Mouse (Mus musculus): ENCODE results near the gene Sncb.

The Sncb gene

GRCm38 (mm10) chr13:54783698-54784097, 17.3 kb upstream of the Sncb start, which contains the start of gene Eif4e1b:
Gene Eif4e1b, plus strand, starts transcription at chr13:54783998.
- no peak for DNase-seq (ENCODE audit: extremely low spot score, low read depth, low spot score)

GRCm38 (mm10) chr13:54783235-54783634, 16.8 kb upstream of the Sncb start:
- no peak for DNase-seq (ENCODE audit: extremely low spot score, low read depth, low spot score)

- DNase-seq (ENCODE audit: extremely low spot score, low read depth, low spot score): no peak
These were observed 14.7 kb upstream of the Sncb start for GRCm38 (mm10) chr13:54781086-54781485.

DNA sequence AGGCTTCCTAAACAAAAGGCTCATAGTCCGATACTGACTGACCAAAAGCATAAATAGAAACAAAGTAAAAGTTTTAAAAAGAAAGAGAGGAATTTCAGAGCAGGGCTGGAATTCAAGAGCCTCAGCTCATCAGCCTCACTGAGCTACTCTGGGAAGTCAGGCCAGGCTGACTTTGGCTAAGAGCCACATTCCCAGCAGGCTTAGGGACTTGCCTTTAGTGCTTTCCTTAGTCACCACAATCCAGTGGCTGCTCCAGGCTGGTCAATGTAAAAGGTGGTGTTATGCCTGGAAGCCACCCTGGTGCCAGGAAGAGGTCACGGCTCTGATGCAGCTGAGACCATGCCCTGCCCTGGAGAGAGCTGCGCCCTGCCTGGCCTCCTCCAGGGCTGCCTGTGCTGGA, 14.2 kb upstream of the Sncb start:
- no peak for DNase-seq (ENCODE audit: extremely low spot score, low read depth, low spot score)

DNA sequence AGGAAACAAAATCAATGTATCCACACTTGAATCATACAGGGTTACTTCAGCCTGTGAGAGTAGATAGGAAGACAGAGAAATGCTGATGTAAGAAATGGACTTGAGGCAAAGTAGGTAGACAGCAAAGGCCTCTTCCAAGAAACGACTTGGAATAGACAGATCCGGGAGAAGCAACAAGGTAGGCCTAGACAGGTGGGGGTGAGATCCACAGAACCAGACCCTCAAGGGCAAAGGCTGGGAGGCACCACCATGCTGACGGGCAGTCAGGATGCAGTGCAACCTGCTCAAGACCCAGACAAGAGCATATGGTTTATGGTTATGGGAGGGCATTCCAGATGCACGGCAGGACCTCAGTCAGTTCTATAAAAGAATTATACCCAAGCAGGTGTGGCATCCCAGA, 617 bp upstream of the Sncb start:
- no peak for DNase-seq (ENCODE audit: extremely low spot score, low read depth, low spot score)

DNA sequence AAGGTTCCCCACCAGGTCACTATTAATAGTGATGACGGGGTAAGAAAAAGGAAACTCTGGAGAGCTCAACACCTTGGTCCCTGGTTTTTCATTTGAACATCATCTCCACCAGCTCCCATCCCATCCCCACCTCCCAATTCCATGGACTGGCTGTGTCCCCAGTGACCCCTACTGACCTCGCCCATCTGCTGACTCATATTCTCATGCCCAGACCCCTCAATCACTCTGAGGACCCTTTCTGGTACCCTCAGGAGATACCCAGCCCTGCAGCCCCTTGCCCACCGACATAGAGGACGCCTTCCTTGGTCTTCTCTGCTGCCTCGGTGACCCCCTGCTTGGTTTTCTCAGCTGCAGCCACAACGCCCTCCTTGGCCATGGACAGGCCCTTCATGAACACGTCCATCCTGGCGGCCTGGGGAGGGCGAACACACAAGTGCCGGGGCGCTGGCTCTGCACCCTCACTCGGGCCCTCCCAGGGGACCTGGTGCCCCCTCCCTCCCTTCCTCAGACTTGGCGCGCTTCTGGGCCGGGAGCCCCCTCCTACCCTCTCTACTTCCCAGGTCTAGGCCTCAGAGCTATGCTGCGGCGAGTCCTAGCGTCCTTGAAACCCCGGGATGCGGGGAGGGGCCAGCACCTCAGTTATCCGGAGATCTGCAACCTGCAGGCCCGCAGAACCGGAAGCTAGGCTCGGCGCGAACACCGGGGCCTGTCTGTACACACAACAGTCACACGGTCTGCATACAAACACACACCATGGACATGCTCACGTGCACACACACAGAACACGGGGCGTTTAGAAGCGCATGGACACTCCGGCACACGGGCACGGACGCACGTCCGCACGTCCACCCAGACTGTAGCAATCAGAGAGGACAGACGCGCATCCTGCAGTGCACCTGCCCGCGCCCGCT, 859 bp downstream of the Sncb start:
- no peak for DNase-seq (ENCODE audit: extremely low spot score, low read depth, low spot score)

DNA sequence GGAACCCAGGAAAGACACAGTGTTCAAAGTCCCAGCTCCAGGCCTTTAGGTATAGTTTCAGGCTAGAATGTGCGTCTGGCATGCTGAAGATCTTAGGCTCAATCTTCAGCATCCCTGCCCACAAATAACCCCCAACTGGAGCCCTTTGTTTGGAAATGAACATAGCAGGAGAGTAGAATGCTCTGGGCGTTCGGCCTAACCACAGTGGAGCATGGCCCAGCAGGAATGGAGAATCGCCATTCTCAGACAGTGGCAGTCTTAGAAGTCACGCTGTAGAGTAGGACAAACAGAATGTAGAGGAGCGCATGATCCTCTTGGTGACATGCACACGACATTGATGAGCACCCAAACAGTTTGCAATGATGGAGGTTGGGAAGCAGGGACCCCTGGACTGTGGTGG, 5.5 kb downstream of the Sncb start:
- no peak for DNase-seq (ENCODE audit: extremely low spot score, low read depth, low spot score)

DNA sequence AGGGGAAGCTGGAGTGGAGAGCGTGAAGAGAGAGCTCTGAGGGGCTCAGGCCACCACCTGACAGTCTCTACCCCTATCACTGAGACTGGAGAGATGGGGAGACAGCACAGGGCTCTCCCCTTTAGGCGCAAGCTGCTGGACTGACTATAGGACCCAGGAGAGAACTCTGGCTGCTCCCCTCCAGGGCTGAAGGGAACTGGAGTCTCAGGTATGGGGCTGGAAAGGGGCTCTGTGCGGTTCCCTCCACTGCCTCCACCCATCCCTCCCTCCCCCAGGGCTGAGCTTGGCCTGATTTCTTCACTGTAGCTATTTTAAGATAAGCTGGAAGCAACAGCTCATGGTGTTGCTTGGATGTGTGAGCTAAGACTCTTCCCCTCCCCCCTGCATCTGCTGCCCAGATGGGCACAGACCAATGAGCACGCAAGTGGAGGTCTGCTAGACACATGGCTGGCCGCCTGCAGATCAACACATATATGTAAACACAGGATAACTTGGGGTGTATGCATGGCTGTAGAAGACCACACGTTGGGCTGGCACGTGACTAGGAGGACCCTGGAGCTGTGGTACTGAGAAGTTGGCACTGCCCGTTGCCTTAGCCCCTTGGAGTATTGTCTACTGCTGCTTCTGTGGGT, 6.1 kb downstream of the Sncb start:
- DNase-seq (ENCODE audit: extremely low spot score, low read depth, low spot score): no peak

GRCm38 (mm10) chr13:54759496-54759895, 6.9 kb downstream of the Sncb start:
- no peak for DNase-seq (ENCODE audit: extremely low spot score, low read depth, low spot score)

DNA sequence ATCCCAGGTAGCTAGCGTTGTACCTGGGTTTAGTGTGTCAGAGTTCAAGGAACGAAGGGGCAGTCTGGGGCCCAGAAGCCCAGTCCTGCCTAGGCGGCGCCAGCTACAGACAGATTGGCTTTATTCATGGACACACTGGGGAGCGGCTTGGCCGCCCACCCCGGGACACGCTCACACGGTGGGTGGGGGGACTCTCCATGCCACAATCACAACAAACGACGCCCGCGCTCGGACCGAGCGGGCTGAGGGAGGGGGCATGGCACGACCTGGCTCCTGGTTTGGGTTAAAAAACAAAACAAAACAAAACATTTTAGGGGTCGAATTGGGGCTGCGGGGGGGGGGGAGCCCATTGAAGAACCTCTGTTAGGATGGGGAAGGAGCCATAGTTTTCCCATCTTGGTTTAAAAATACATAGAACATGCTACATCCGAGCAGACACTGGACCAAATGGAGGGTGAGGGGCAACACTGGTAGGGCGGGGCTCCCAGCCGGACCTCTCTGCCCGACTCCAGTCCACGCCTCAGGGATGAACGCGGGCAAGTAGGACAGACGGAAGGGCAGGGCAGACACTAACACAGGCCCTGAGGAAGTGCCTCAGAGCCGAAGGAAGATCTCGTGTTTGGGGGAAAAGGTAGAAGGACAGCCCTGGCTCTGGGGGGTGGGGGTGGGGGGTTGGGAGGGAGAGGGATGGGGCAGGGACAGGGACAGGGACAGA, 7.5 kb downstream of the Sncb start:
- no peak for DNase-seq (ENCODE audit: extremely low spot score, low read depth, low spot score)

GRCm38 (mm10) chr13:54758045-54758755, 8.2 kb downstream of the Sncb start:
- DNase-seq (ENCODE audit: extremely low spot score, low read depth, low spot score): peak; percentile 76

- DNase-seq (ENCODE audit: extremely low spot score, low read depth, low spot score): no peak
These were observed 9.1 kb downstream of the Sncb start for GRCm38 (mm10) chr13:54757093-54757830.

GRCm38 (mm10) chr13:54756156-54756712, 10.2 kb downstream of the Sncb start:
- no peak for DNase-seq (ENCODE audit: extremely low spot score, low read depth, low spot score)

DNA sequence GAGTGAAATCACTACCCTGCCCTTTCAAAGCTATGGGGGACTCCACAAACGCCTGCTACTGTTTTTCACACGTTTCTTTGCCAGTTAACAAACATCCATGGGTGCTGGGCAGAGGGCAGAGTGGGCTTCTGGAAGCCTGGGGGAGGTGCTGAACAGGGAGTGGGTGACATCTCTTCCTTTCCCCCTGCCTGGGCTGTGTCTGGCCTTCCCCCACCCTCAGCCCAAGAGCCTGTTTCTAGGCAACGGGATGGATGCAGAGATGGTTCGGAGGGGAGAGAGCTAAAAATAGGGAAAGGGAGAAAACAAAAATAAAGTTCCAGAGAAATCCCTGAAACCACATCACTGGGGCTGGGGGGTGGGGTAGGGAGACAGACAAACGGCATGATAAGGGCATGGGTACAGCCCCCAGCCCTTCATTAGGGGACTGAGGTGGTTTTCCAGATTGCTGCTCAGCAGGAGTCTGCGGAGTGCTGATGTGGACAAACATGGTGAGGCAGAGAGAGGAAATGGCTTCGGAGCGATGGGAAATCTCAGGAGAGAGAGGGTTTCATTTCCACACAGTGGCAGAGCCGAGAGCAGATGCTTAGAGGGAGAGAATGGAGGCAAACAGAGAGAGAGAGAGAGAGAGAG, 11.1 kb downstream of the Sncb start:
- DNase-seq (ENCODE audit: extremely low spot score, low read depth, low spot score): no peak

GRCm38 (mm10) chr13:54754169-54755080, 12.0 kb downstream of the Sncb start:
- no peak for DNase-seq (ENCODE audit: extremely low spot score, low read depth, low spot score)

- DNase-seq (ENCODE audit: extremely low spot score, low read depth, low spot score): no peak
These were observed 12.7 kb downstream of the Sncb start for GRCm38 (mm10) chr13:54753733-54754132.

DNA sequence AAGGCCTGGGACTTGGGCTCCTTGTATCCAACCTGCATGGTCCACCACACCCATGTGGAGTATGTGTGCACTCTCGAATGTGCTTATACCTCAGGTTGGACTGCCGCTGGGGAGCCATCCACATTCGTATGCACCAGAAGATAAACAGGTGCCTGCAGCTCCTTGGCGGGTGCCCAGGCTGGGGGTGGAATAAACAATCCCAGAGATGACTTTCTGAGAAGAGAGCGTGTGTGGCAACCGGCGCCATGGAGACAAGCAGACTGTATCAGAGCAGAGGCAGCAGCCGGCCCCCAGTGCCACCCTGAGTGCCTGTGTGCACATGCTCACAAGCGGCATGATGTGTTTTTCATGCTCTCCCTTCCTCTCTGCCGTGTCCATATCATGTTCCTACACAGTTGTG, 13.7 kb downstream of the Sncb start:
- DNase-seq (ENCODE audit: extremely low spot score, low read depth, low spot score): no peak

DNA sequence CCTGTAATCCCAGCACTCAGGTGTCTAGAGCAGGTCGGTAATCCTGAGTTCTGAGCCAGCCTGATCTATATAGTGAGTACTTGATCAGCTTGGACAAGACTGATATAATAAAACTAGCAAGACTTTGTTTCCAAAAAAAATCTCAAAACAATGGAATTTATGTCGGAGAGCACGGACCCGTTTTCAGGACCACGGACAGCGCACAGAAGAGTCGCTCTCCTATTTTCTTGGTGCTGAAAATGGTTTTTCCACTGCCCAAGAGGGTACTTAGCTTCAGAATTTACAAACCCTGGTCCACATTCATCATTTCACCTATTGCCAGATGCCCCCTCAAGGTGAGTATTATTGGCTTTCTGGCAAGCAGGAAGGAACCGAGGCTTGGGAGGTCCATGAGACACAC, 15.7 kb downstream of the Sncb start:
- no peak for DNase-seq (ENCODE audit: extremely low spot score, low read depth, low spot score)
